Mouse (Mus musculus) forebrain, postnatal 0 days (tissue): Measurements from ENCODE around the gene Kbtbd12. TPM values are rescaled to one million over a fixed set of nuclear protein-coding genes. Genes with fewer than 3 reads are reported as not detected.

ENCODE experiments used
- ATAC-seq: fragments of 200-750 bp; cut with Nextera tagmentation; 2 replicates; pipeline ENCODE4 v1.8.0; 2017; ENCODE audit warnings: mild to moderate bottlenecking, moderate library complexity
- DNase-seq: peaks from one replicate; pipeline ENCODE4 v3.0.0-alpha.2; 2015
- H3K27ac ChIP-seq: fragments of 300-500 bp; sonication (generic); 2 replicates; pipeline ENCODE4 v1.5.1; 2014; ENCODE audit warnings: low read depth, mild to moderate bottlenecking, antibody characterized with exemption, low read length, moderate library complexity, mixed read lengths
- H3K27me3 ChIP-seq: fragments of 300-500 bp; sonication (generic); 2 replicates; pipeline ENCODE4 v1.6.1; 2014; ENCODE audit warnings: mild to moderate bottlenecking, low read length, mixed read lengths; ENCODE audit not compliant: insufficient read depth
- H3K36me3 ChIP-seq: fragments of 300-500 bp; sonication (generic); 2 replicates; pipeline ENCODE4 v1.6.1; 2014; ENCODE audit warnings: mild to moderate bottlenecking, moderate library complexity; ENCODE audit not compliant: insufficient read depth
- H3K4me1 ChIP-seq: fragments of 300-500 bp; sonication (generic); 2 replicates; pipeline ENCODE4 v1.6.1; 2014; ENCODE audit warnings: antibody characterized with exemption; ENCODE audit not compliant: insufficient read depth
- H3K4me2 ChIP-seq: fragments of 300-500 bp; sonication (generic); 2 replicates; pipeline ENCODE4 v1.6.1; 2014; ENCODE audit warnings: low read depth, mild to moderate bottlenecking, moderate library complexity
- H3K4me3 ChIP-seq: fragments of 300-500 bp; sonication (generic); 2 replicates; pipeline ENCODE4 v1.5.1; 2014; ENCODE audit warnings: low read depth, low read length, mixed read lengths
- H3K9ac ChIP-seq: fragments of 300-500 bp; sonication (generic); 2 replicates; pipeline ENCODE4 v1.6.1; 2014; ENCODE audit warnings: mild to moderate bottlenecking
- H3K9me3 ChIP-seq: fragments of 300-500 bp; sonication (generic); 2 replicates; pipeline ENCODE4 v1.6.1; 2016; ENCODE audit warnings: low read length
- CTCF ChIP-seq: sonication (generic); IDR thresholded peaks from 2 replicates; pipeline ENCODE4 v1.5.1; 2016; ENCODE audit warnings: antibody characterized with exemption, control low read depth, low read depth
- WGBS: fragments of 180-500 bp; shearing (Covaris S2); extraction: QIAGEN DNeasy Blood & Tissue Kit; methylation state at CpG from one replicate; pipeline ENCODE4 v1.1.7; 2014; 5-methylcytosine and 5-hydroxymethylcytosine counted together
- polyA plus RNA-seq: library from polyadenylated mRNA; unstranded; fragments of >200 nt; fragmentation: Nextera tagmentation; extraction: Ambion mirVana; gene quantifications from 2 replicates; pipeline ENCODE4 v1.2.1, GENCODE M21; 2015
- total RNA-seq: library from RNA; depleted of rRNA; stranded (reverse); fragments of >200 nt; gene quantifications from 2 replicates; pipeline ENCODE4 v1.2.3, GENCODE M21; 2014

Kbtbd12 gene
- total and polyA plus RNA-seq, 2 experiments from 2014 or later: 0.24 to 0.29 TPM

DNA sequence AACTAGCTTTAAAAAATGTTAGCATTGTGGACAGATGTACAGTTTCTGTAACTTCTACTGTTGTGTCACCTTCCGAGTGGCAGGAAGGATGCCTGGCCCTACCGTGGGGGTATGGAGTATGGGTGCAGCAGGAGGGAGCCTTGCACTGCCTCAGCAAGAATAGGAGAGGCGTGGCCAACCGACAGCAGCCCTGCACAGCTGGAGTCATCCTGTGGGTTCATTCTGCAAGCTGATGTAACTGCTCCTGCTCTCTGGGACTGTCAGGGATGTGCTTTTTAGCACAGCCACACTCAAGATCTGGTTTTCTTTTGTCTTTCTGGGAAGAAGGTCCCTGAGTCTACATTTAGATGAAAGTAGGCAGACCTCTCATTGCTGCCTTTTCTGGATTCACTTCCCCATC lies 80.2 kb downstream of the Kbtbd12 start:
- no peak for TF ChIP-seq CTCF
- H3K4me2 ChIP-seq: no peak overlapping the region
- H3K27ac ChIP-seq: no peak overlapping the region
- H3K36me3 ChIP-seq: no peaks in the 10 kb centered on the region
- no peaks in the 10 kb centered on the region for H3K27me3 ChIP-seq
- no peak overlapping the region for H3K9ac ChIP-seq
- H3K4me1 ChIP-seq: no peaks in the 10 kb centered on the region
- H3K4me3 ChIP-seq: no peak overlapping the region
- no peaks in the 10 kb centered on the region for H3K9me3 ChIP-seq
- no peak; the same call in 1 of the 2 replicates for ATAC-seq
- whole genome bisulfite sequencing: 13% methylated on average over 4 of the region's 4 CpGs
- no peak for DNase-seq

DNA sequence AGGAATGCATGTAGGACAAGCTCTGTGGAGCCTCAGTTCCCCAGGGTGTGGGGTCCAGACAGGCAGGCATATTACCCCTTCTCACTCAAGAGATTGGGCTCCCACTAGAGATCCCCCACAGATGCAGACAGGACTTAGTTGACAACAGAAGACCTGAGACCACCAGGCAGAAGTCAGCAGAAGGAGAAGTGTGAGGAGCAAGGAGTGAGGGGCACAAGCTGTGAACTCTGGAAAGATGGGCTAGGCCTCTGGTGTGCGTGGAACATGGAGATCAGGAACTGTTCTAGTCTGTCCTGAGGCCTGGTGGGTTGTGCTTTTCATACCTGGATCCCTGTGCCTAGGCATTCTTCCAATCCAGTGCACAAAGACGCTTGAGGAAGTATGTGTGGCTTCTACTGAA lies 87.8 kb downstream of the Kbtbd12 start:
- Histone ChIP-seq H3K4me2 (no peak overlapping the region), H3K36me3 (no peaks in the 10 kb centered on the region), H3K27me3 (0 out of 2 replicates have a peak, but pooled peaks cover 5% of the 10 kb centered on the region), H3K4me1 (no peaks in the 10 kb centered on the region), H3K9me3 (no peaks in the 10 kb centered on the region), H3K4me3 (no peak overlapping the region), H3K27ac (no peak overlapping the region), H3K9ac (no peak overlapping the region)
- ATAC-seq (no peak), DNase-seq (no peak)
- TF ChIP-seq CTCF: no peak
- WGBS: 90% methylated on average over 2 of the region's 2 CpGs

DNA sequence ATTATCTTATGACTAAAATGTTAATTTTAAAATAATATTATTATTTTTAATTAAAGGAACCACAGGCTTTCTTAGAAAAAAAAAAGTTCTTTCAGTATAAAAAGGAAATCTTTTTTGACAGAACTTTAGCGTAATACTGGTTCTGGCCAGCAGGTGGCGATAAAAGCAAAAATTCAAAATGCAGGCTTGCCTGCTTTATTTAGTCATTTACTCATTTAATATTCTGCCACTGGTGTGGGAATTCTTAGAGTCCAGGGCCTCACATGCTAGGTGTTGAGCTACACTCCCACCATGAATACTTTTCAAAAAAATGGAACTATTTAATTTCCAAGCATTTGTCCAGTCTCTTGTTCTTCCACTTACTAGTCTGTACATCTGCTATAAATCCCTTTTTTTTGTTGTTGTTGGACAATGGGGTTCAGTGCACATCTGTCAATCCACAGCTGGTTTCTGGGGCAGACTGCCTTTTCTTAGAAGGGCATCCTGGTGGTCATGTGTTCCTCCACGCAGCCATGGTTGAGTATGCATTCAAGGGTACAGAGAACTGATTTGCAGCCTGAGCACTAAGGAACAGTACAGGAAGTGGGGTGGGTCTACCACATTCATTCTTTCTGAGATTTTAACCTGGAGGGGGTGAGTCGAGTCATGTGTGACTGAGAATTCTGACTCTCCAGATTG lies 88.5 kb downstream of the Kbtbd12 start:
- no peaks in the 10 kb centered on the region for H3K4me1 ChIP-seq
- H3K27ac ChIP-seq: no peak overlapping the region
- WGBS: 27% methylated on average over 4 of the region's 4 CpGs
- H3K36me3 ChIP-seq: no peaks in the 10 kb centered on the region
- peak; percentile 72 for TF ChIP-seq CTCF
- no peak overlapping the region for H3K9ac ChIP-seq
- H3K27me3 ChIP-seq: peaks cover 5% of the 10 kb centered on the region; the same call in 1 of the 2 replicates
- DNase-seq (peak; percentile 81), ATAC-seq (0 out of 2 replicates have a peak, but pooled peaks have one; percentile 32)
- H3K4me3 ChIP-seq: no peak overlapping the region
- H3K4me2 ChIP-seq: no peak overlapping the region
- H3K9me3 ChIP-seq: no peaks in the 10 kb centered on the region

DNA sequence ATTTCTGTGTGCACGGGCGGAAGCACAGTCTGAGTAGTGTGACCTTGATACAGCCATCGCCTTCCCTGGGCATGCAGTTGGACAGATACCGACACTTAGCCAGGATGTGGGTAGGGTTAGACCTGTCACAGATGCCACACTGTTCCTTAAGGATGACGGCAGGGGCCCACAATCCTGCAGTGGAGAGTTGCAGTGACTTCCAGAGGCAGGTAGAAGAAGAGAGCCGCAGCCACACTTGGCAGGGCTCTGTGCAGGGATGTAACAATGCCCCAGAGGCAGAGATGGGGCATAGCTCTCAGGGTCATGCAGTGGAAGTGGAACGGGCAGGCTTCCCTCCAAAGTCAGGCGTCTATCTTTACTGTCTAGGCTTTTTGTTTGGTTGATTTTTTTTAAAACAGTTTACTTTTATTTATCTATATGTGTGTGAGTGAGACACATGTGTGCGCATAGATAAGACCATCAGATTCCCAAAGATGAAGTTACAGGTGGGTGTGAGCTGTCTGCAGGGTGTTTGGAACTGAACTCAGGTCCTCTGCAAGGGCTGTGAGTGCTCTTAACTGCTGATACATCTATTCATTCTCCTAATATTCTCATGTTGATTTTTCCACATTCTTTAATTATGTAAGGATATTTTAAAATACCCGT lies 89.2 kb downstream of the Kbtbd12 start:
- Histone ChIP-seq H3K4me2 (no peak overlapping the region), H3K9me3 (no peaks in the 10 kb centered on the region), H3K27ac (no peak overlapping the region), H3K4me3 (no peak overlapping the region), H3K4me1 (no peaks in the 10 kb centered on the region), H3K9ac (no peak overlapping the region), H3K27me3 (peaks cover 5% of the 10 kb centered on the region; the same call in 1 of the 2 replicates), H3K36me3 (no peaks in the 10 kb centered on the region)
- ATAC-seq (no peak), DNase-seq (no peak)
- TF ChIP-seq CTCF: no peak
- 87% methylated on average over 10 of the region's 10 CpGs for WGBS

GRCm38 (mm10) chr6:88545397-88545790 lies 92.4 kb downstream of the Kbtbd12 start:
- 14% methylated on average over 10 of the region's 10 CpGs for WGBS
- Histone ChIP-seq H3K27me3 (peaks cover 5% of the 10 kb centered on the region; the same call in 1 of the 2 replicates), H3K9me3 (no peaks in the 10 kb centered on the region), H3K36me3 (no peaks in the 10 kb centered on the region), H3K4me2 (no peak overlapping the region), H3K27ac (no peak overlapping the region), H3K4me1 (no peaks in the 10 kb centered on the region), H3K4me3 (no peak overlapping the region), H3K9ac (no peak overlapping the region)
- DNase-seq (no peak), ATAC-seq (no peak)
- TF ChIP-seq CTCF: no peak

GRCm38 (mm10) chr6:88544644-88545396 lies 92.9 kb downstream of the Kbtbd12 start:
- Histone ChIP-seq H3K4me3 (no peak overlapping the region), H3K9me3 (no peaks in the 10 kb centered on the region), H3K36me3 (no peaks in the 10 kb centered on the region), H3K4me1 (no peaks in the 10 kb centered on the region), H3K4me2 (no peak overlapping the region), H3K9ac (no peak overlapping the region; the same call in 1 of the 2 replicates), H3K27ac (no peak overlapping the region), H3K27me3 (peaks cover 5% of the 10 kb centered on the region; the same call in 1 of the 2 replicates)
- DNase-seq (no peak), ATAC-seq (peak; percentile 51; the same call in 1 of the 2 replicates)
- TF ChIP-seq CTCF: no peak
- 25% methylated on average over 11 of the region's 11 CpGs for WGBS
